Mouse (Mus musculus) ES-Bruce4 (cell line): ENCODE data around the gene Rrp1b. TPM values are rescaled to one million over a fixed set of nuclear protein-coding genes. Genes with fewer than 3 reads are reported as not detected.

Experiments
- H3K27ac ChIP-seq: 2 replicates; pipeline ENCODE4 v1.5.1; 2012; ENCODE audit warnings: low read length, inconsistent platforms; ENCODE audit not compliant: insufficient read depth
- H3K27me3 ChIP-seq: 2 replicates; pipeline ENCODE4 v1.6.1; 2012; ENCODE audit warnings: mild to moderate bottlenecking, low read length, inconsistent platforms; ENCODE audit not compliant: control insufficient read depth, poor library complexity, insufficient read depth, severe bottlenecking
- H3K36me3 ChIP-seq: 2 replicates; pipeline ENCODE4 v1.6.1; 2012; ENCODE audit warnings: inconsistent platforms, mild to moderate bottlenecking, low read length, moderate library complexity; ENCODE audit not compliant: control insufficient read depth, poor library complexity, insufficient read depth, severe bottlenecking
- H3K4me1 ChIP-seq: one replicate; pipeline ENCODE4 v1.8.1; 2011; ENCODE audit warnings: low read length; ENCODE audit not compliant: control insufficient read depth, insufficient read depth
- H3K4me3 ChIP-seq: 2 replicates; pipeline ENCODE4 v1.5.1; 2011; ENCODE audit warnings: low read depth, mild to moderate bottlenecking, low read length
- H3K9ac ChIP-seq: 2 replicates; pipeline ENCODE4 v1.6.1; 2012; ENCODE audit warnings: low read depth, mild to moderate bottlenecking, inconsistent platforms; ENCODE audit not compliant: poor library complexity, severe bottlenecking
- H3K9me3 ChIP-seq: replicated peaks from 2 replicates; pipeline ENCODE4 v1.6.1; 2012; ENCODE audit warnings: mild to moderate bottlenecking, low read length, inconsistent platforms; ENCODE audit not compliant: control insufficient read depth, poor library complexity, insufficient read depth, severe bottlenecking
- CTCF ChIP-seq: IDR thresholded peaks from one replicate; pipeline ENCODE4 v1.8.1; 2011; ENCODE audit warnings: low read depth, low read length
- EP300 ChIP-seq: IDR thresholded peaks from 2 replicates; pipeline ENCODE4 v1.6.1; 2011; ENCODE audit warnings: low read depth, low read length; ENCODE audit not compliant: insufficient read depth
- POLR2A ChIP-seq: IDR thresholded peaks from one replicate; pipeline ENCODE4 v1.8.1; 2011; ENCODE audit warnings: low read length; ENCODE audit not compliant: insufficient read depth
- polyA plus RNA-seq: library from polyadenylated mRNA; stranded (reverse); fragments of >200 nt; gene quantifications from 2 replicates; pipeline ENCODE4 v1.2.4, GENCODE M21; 2011; ENCODE audit warnings: low read depth; ENCODE audit not compliant: missing spikeins, insufficient read depth, insufficient read length

Gene Rrp1b
- polyA plus RNA-seq, 1 experiment: 111 TPM

- Histone ChIP-seq H3K4me3 (peak overlapping the region; percentile 76), H3K9ac (peak overlapping the region; percentile 83), H3K36me3 (peaks cover 9% of the 10 kb centered on the region), H3K9me3 (no peaks in the 10 kb centered on the region), H3K27ac (no peak overlapping the region), H3K27me3 (no peaks in the 10 kb centered on the region), H3K4me1 (peaks cover 2% of the 10 kb centered on the region)
- no peak for TF ChIP-seq CTCF
- TF ChIP-seq POLR2A: peak; percentile 23
Measured at GRCm38 (mm10) chr17:32034322-32034721, 1.6 kb upstream of the Rrp1b start.

GRCm38 (mm10) chr17:32036509-32037438, 874 bp downstream of the Rrp1b start:
- H3K9ac ChIP-seq: peak overlapping the region; percentile 74
- TF ChIP-seq CTCF (no peak), POLR2A (no peak), EP300 (no peak)
- H3K27me3 ChIP-seq: no peaks in the 10 kb centered on the region
- H3K4me1 ChIP-seq: peaks cover 2% of the 10 kb centered on the region
- peak overlapping the region; percentile 85 for H3K4me3 ChIP-seq
- H3K27ac ChIP-seq: no peak overlapping the region
- no peaks in the 10 kb centered on the region for H3K9me3 ChIP-seq
- peaks cover 19% of the 10 kb centered on the region for H3K36me3 ChIP-seq

GRCm38 (mm10) chr17:32040263-32040662, 4.4 kb downstream of the Rrp1b start:
- Histone ChIP-seq H3K27ac (no peak overlapping the region), H3K36me3 (peaks cover 22% of the 10 kb centered on the region), H3K27me3 (no peaks in the 10 kb centered on the region), H3K9me3 (no peaks in the 10 kb centered on the region), H3K9ac (no peak overlapping the region), H3K4me3 (no peak overlapping the region), H3K4me1 (peaks cover 4% of the 10 kb centered on the region)
- TF ChIP-seq EP300 (no peak), CTCF (no peak), POLR2A (no peak)

GRCm38 (mm10) chr17:32046541-32046940, 10.6 kb downstream of the Rrp1b start:
- peaks cover 55% of the 10 kb centered on the region for H3K36me3 ChIP-seq
- TF ChIP-seq CTCF (no peak), EP300 (no peak), POLR2A (no peak)
- H3K27ac ChIP-seq: no peak overlapping the region
- H3K4me1 ChIP-seq: peaks cover 2% of the 10 kb centered on the region
- H3K27me3 ChIP-seq: no peaks in the 10 kb centered on the region
- H3K9ac ChIP-seq: no peak overlapping the region
- H3K4me3 ChIP-seq: no peak overlapping the region
- H3K9me3 ChIP-seq: no peaks in the 10 kb centered on the region

- TF ChIP-seq POLR2A: no peak
- no peak for TF ChIP-seq CTCF
- TF ChIP-seq EP300: no peak
- Histone ChIP-seq H3K9ac (no peak overlapping the region), H3K36me3 (peaks cover 73% of the 10 kb centered on the region)
Measured at GRCm38 (mm10) chr17:32048351-32048750, 12.5 kb downstream of the Rrp1b start.

GRCm38 (mm10) chr17:32049914-32050313, 14.0 kb downstream of the Rrp1b start:
- H3K27ac ChIP-seq: no peak overlapping the region
- no peaks in the 10 kb centered on the region for H3K4me1 ChIP-seq
- TF ChIP-seq POLR2A (no peak), CTCF (no peak), EP300 (no peak)
- no peaks in the 10 kb centered on the region for H3K9me3 ChIP-seq
- H3K27me3 ChIP-seq: no peaks in the 10 kb centered on the region
- no peak overlapping the region for H3K9ac ChIP-seq
- no peak overlapping the region for H3K4me3 ChIP-seq
- peaks cover 89% of the 10 kb centered on the region for H3K36me3 ChIP-seq

More at GRCm38 (mm10) chr17:32048351-32048750, 12.5 kb downstream of the Rrp1b start:
- Histone ChIP-seq H3K27me3 (no peaks in the 10 kb centered on the region), H3K9me3 (no peaks in the 10 kb centered on the region), H3K27ac (no peak overlapping the region), H3K4me3 (no peak overlapping the region), H3K4me1 (peaks cover 2% of the 10 kb centered on the region)
